Comparison of ENCODE assay signal across 17 mouse cellular contexts in genomic region chr4:114469881-114470280, GRCm38 (mm10).
"Had no signal": no experiment of that assay in that cellular context is flagged by ENCODE, and none has a peak within 500 bp of the region (broad histone marks: within the 10 kb centered on the region; RNA-seq: fewer than 3 reads in every experiment).

No protein-coding gene starts in this region.

- H3K9ac ChIP-seq: lung, embryonic 15.5 days; midbrain, embryonic 12.5 days; neural tube, embryonic 12.5 days; stomach, embryonic 15.5 days had no signal

- H3K4me2 ChIP-seq: lung, embryonic 15.5 days; midbrain, embryonic 12.5 days; neural tube, embryonic 12.5 days; stomach, embryonic 15.5 days had no signal

- H3K27ac ChIP-seq: lung, embryonic 15.5 days; macrophage; midbrain, embryonic 12.5 days; neural tube, embryonic 12.5 days; stomach, embryonic 15.5 days; stomach, postnatal 0 days had no signal

- H3K4me1 ChIP-seq: megakaryocyte, embryonic 14.5 days; neural tube, embryonic 12.5 days had no signal

- H3K9me3 ChIP-seq: lung, embryonic 15.5 days; megakaryocyte, embryonic 14.5 days; midbrain, embryonic 12.5 days; neural tube, embryonic 12.5 days; stomach, embryonic 15.5 days had no signal

- H3K36me3 ChIP-seq: lung, embryonic 15.5 days; midbrain, embryonic 12.5 days; neural tube, embryonic 12.5 days; stomach, embryonic 15.5 days had no signal

- H3K4me3 ChIP-seq: lung, embryonic 15.5 days; megakaryocyte, embryonic 14.5 days; midbrain, embryonic 12.5 days; neural tube, embryonic 12.5 days; stomach, embryonic 15.5 days had no signal

- ATAC-seq: lung, postnatal 0 days; midbrain, embryonic 16.5 days had no signal

- DNase-seq: lung, adult 2 months; lung, postnatal 14 days; lung, postnatal 36 days; midbrain, embryonic 14.5 days; right cerebral cortex, postnatal 14 days; thymus, adult 2 months; thymus, postnatal 25 days; thymus, postnatal 4 days had no signal

- H3K27me3 ChIP-seq: lung, embryonic 15.5 days; midbrain, embryonic 12.5 days; neural tube, embryonic 12.5 days; stomach, embryonic 15.5 days had no signal
